8 mouse cellular contexts compared by ENCODE assay signal in genomic region chr1:91398260-91399062, GRCm38 (mm10). TPM values are rescaled to one million over a fixed set of nuclear protein-coding genes. Genes with fewer than 3 reads are reported as not detected.
DNase-seq lines count a peak whose midpoint lies in the region; ATAC-seq and TF ChIP-seq lines count a peak whose summit lies in the region.

Gene Ilkap, minus strand, starts transcription at chr1:91398815.

- TF ChIP-seq POLR2A in testis, adult 2 months (IDR thresholded peaks at IDR 0.05; ENCODE audit: control insufficient read depth, low read depth, low read length): no peak

- H3K9me3 ChIP-seq in heart, embryonic 14.5 days (ENCODE audit: control insufficient read depth, low read length): no peaks in the 10 kb centered on the region
- no peaks in the 10 kb centered on the region for H3K9me3 ChIP-seq in liver, embryonic 16.5 days (replicated peaks; ENCODE audit: control insufficient read depth, low read length)
- H3K9me3 ChIP-seq in neural tube, embryonic 13.5 days: no peaks in the 10 kb centered on the region

- H3K4me1 ChIP-seq in brown adipose tissue, adult 24 weeks (ENCODE audit: control insufficient read depth, insufficient read depth, insufficient read length, low read length): peaks cover 9% of the 10 kb centered on the region; the same call in 1 of the 2 replicates
- H3K4me1 ChIP-seq in heart, embryonic 14.5 days (ENCODE audit: control insufficient read depth in 2 of 2, insufficient read depth in 2 of 2, low read length in 2 of 2): peaks cover 4 to 20% of the 10 kb centered on the region in 2 experiments; a peak in 3 of 4 replicates
- H3K4me1 ChIP-seq in liver, embryonic 16.5 days (ENCODE audit: control insufficient read depth, low read depth, low read length): peaks cover 19% of the 10 kb centered on the region
- H3K4me1 ChIP-seq in neural tube, embryonic 13.5 days (replicated peaks): peaks cover 33% of the 10 kb centered on the region
- peaks cover 4% of the 10 kb centered on the region for H3K4me1 ChIP-seq in testis, adult 2 months (ENCODE audit: control insufficient read depth, insufficient read depth, low read length)

- H3K27ac ChIP-seq in brown adipose tissue, adult 24 weeks (replicated peaks; ENCODE audit: low read depth, low read length): peak within 1 kb of the TSS; percentile 76
- H3K27ac ChIP-seq in heart, embryonic 14.5 days (replicated peaks in 1 of 2; ENCODE audit: control insufficient read depth in 1 of 2, insufficient read depth in 1 of 2, low read depth in 2 of 2, low read length in 2 of 2): peak within 1 kb of the TSS; percentile 84 to 86
- peak within 1 kb of the TSS; percentile 86 for H3K27ac ChIP-seq in liver, embryonic 16.5 days (ENCODE audit: low read length)
- peak within 1 kb of the TSS; percentile 92 for H3K27ac ChIP-seq in neural tube, embryonic 13.5 days (replicated peaks)
- peak within 1 kb of the TSS; percentile 71 for H3K27ac ChIP-seq in testis, adult 2 months (ENCODE audit: control insufficient read depth, insufficient read depth, low read depth, low read length)

- H3K9ac ChIP-seq in heart, embryonic 14.5 days (ENCODE audit: low read length): peak within 1 kb of the TSS; percentile 96
- peak within 1 kb of the TSS; percentile 95 for H3K9ac ChIP-seq in liver, embryonic 16.5 days (ENCODE audit: low read depth, low read length)
- H3K9ac ChIP-seq in neural tube, embryonic 13.5 days: peak within 1 kb of the TSS; percentile 91

- H3K27me3 ChIP-seq in heart, embryonic 14.5 days (ENCODE audit: control insufficient read depth, insufficient read depth, low read length): no peaks in the 10 kb centered on the region
- H3K27me3 ChIP-seq in liver, embryonic 16.5 days (ENCODE audit: control insufficient read depth, insufficient read depth, low read depth, low read length): no peaks in the 10 kb centered on the region
- H3K27me3 ChIP-seq in neural tube, embryonic 13.5 days: no peaks in the 10 kb centered on the region
- no peaks in the 10 kb centered on the region for H3K27me3 ChIP-seq in testis, adult 2 months (ENCODE audit: control insufficient read depth, insufficient read depth, low read length)

- ATAC-seq in heart, embryonic 14.5 days (ENCODE audit: insufficient number of reproducible peaks, insufficient read depth, low FRiP score, low read depth): peak; percentile 93
- ATAC-seq in liver, embryonic 16.5 days (ENCODE audit: low read depth): peak; percentile 98
- peak; percentile 96 for ATAC-seq in neural tube, embryonic 13.5 days (ENCODE audit: low read depth)

- no peak for TF ChIP-seq CTCF in testis, adult 2 months (IDR thresholded peaks at IDR 0.05; ENCODE audit: control insufficient read depth, insufficient read depth, insufficient replicate concordance, low read depth, low read length)

- peak within 1 kb of the TSS; percentile 87 for H3K4me2 ChIP-seq in heart, embryonic 14.5 days (ENCODE audit: low read length)
- peak within 1 kb of the TSS; percentile 84 for H3K4me2 ChIP-seq in liver, embryonic 16.5 days (ENCODE audit: low read depth, low read length)
- H3K4me2 ChIP-seq in neural tube, embryonic 13.5 days: peak within 1 kb of the TSS; percentile 85

- under 1% methylated on average over 73 of the region's 91 CpGs for WGBS in heart, embryonic 14.5 days
- WGBS in liver, embryonic 16.5 days (ENCODE audit: insufficient replicate concordance): under 1% methylated on average over 70 of the region's 91 CpGs
- WGBS in neural tube, embryonic 13.5 days: under 1% methylated on average over 71 of the region's 91 CpGs

- H3K36me3 ChIP-seq in heart, embryonic 14.5 days (ENCODE audit: control insufficient read depth, insufficient read depth, low read length): peaks cover 27% of the 10 kb centered on the region
- H3K36me3 ChIP-seq in liver, embryonic 16.5 days (ENCODE audit: control insufficient read depth, insufficient read depth): peaks cover 5% of the 10 kb centered on the region; the same call in 1 of the 2 replicates
- H3K36me3 ChIP-seq in neural tube, embryonic 13.5 days: peaks cover 14% of the 10 kb centered on the region
- no peaks in the 10 kb centered on the region for H3K36me3 ChIP-seq in testis, adult 2 months (ENCODE audit: control insufficient read depth, insufficient read depth, low read length)

- peak within 1 kb of the TSS; percentile 96 for H3K4me3 ChIP-seq in brown adipose tissue, adult 24 weeks (ENCODE audit: insufficient read depth, low read depth, low read length)
- peak within 1 kb of the TSS; percentile 62 to 97 for H3K4me3 ChIP-seq in heart, embryonic 14.5 days (ENCODE audit: control insufficient read depth in 1 of 2, insufficient read depth in 1 of 2, low read depth in 1 of 2, low read length in 2 of 2)
- peak within 1 kb of the TSS; percentile 93 for H3K4me3 ChIP-seq in liver, embryonic 16.5 days (ENCODE audit: low read depth, low read length)
- peak within 1 kb of the TSS; percentile 75 for H3K4me3 ChIP-seq in neural tube, embryonic 13.5 days
- peak within 1 kb of the TSS; percentile 81 for H3K4me3 ChIP-seq in testis, adult 2 months (ENCODE audit: control insufficient read depth, low read depth, low read length)

- peak; percentile 66 to 71 for DNase-seq in CD8-positive naive resting alpha-beta T cell, adult 2 months (ENCODE audit: low read depth in 2 of 2, low spot score in 2 of 2)
- peak; percentile 59 for DNase-seq in fibroblast of lung, adult 2 months (ENCODE audit: low read depth)
- peak; percentile 85 to 91 for DNase-seq in kidney, postnatal 25 days

RNA-seq across cellular contexts. Expression of gene Ilkap, which starts in this region (rescaled TPM):
- polyA plus RNA-seq in brown adipose tissue, adult 24 weeks (2012; ENCODE audit: insufficient read depth, insufficient read length, missing spikeins): 37.9 and 39.9 TPM in 2 replicates
- 98.5 and 108 TPM in 2 replicates for polyA plus RNA-seq in heart, embryonic 14.5 days (2014; fragmentation: Nextera tagmentation; extraction: Ambion mirVana)
- 57.6 and 63.2 TPM in 2 replicates for polyA plus RNA-seq in liver, embryonic 16.5 days (2015; fragmentation: Nextera tagmentation; extraction: Ambion mirVana)
- polyA plus RNA-seq in neural tube, embryonic 13.5 days (2015; fragmentation: Nextera tagmentation; extraction: Ambion mirVana): 138 and 141 TPM in 2 replicates
- polyA plus RNA-seq in testis, adult 2 months (2012; rRNA removed): 20.0 and 20.2 TPM in 2 replicates

Comparison
In these comparisons a context has a peak if more than half of its experiments do, and no peak if none do; other contexts are left out.
1. Peak in every context shown above with its lines: DNase-seq, ATAC-seq, H3K4me3 ChIP-seq and H3K27ac ChIP-seq.